Mouse (Mus musculus) kidney, postnatal 25 days (tissue): Measurements from ENCODE around the gene Zfp653.
A peak's percentile ranks its signal among the peaks of the same experiment; 100 is the strongest.

Source experiments
- DNase-seq, 2 experiments: peaks; one replicate each; pipeline ENCODE4 v3.0.0; 2021; ENCODE audit warnings: mixed read lengths in 2 of 2

The Zfp653 gene

DNA sequence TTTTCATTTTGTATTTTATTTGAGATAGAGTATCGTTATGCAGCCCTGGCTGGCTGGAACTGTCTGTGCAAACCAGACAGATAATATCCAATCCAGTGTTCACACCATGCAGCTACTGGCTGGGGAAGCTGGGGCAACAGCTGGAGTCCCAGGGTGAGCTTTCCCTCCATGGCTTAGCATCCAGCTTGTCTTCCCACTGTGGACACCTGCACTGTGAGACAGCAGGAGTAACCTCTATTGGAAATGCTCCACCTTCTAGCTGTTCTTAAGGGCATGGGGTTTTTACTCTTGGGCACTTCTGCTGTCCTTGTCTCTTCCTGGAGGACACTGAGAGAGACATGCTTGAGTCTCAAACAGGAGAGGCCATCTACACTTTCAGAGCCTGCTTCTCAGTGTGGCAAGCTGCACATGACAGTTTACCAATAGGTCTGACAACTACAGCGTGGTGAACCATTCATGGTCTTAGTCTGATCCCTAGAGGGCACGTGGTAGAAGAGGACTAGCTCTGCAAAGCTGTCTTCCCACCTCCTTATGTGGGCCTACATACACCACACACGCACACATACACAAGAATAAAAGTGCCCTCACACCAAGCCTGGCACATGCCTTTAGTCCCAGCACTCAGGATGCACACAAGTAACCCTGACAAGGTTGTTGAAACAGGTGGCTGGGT is 1.2 kb downstream of the Zfp653 start:
- DNase-seq, result no peak

DNA sequence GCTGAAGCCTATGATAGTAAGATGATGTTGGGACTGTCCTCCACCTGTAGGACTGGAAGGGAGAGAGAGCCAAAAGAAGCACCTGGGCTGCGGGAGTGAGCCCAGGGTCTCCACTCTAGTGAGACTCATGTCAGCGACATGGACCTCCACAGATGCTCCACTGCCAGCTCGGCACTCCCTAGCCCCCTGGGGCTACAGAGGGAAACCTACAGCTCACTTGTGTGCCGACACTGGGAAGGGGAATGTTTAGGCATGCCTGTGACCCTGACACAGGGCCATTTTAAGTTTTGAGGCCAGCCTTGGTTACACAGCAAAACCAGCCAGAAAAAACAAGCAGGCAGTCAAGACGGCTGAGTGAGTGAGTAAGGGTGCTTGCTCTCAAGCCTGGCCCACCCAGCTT is 4.0 kb downstream of the Zfp653 start:
- DNase-seq, result no peak

DNA sequence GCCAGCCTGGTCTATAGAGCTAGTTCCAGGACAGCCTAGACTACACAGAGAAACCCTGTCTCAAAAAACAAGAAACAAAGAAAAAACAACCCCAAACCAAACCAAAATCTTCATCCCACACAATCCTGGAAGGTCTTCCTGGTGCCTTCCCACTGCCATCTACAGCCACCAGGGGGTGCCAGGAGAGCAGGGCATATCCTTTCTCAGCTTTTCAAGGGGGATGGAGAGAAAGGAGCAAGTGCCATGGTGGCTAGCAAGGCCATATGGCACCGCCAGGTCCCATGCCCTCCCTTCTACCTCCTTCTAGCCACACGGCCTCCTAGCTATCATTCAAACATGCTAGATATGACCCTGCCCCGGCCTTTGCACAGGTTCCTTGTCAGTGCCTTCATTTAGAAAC is 4.7 kb downstream of the Zfp653 start:
- peak; percentile 71 to 80 for DNase-seq

DNA sequence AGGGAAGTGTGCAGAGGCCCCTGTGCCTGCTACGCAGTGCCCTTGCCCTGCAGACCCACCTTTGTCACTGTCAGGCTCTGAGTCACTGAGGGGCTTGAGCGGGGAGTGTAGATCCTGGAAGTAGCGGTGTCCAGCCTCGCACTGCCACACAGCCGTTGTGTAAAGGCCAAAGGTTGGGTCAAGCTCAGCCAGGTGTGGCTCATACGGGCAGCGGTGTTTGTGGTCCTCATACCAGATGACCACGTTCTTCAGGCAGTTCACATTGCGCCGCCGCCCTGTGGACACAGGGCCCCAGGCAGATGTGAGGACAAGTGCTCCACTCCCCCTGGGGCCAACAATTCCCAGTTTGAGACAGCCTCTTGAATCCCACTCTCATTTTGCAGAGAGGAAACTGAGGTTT is 5.5 kb downstream of the Zfp653 start:
- DNase-seq, result peak in 1 of 2 experiments; percentile 46

DNA sequence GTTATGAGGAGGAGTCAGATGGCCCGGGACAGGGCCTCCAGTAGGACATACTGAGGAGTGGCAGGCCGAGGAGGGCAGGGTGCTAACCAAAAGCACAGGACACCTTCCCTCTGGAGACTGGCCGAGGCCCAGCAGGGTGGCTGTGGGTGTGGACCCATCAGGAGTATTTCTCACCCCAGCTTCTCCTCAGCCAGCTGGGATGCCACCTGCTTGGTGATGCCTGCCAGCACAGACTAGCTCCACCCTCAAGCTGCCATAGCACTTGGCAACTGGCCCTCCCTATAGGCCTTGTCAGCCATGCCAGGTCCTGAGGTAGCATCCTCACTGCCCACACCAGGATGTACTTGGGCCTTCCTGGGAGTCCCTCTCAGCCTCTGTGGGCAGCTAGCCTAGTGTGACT is 6.8 kb downstream of the Zfp653 start:
- DNase-seq, result no peak

DNA sequence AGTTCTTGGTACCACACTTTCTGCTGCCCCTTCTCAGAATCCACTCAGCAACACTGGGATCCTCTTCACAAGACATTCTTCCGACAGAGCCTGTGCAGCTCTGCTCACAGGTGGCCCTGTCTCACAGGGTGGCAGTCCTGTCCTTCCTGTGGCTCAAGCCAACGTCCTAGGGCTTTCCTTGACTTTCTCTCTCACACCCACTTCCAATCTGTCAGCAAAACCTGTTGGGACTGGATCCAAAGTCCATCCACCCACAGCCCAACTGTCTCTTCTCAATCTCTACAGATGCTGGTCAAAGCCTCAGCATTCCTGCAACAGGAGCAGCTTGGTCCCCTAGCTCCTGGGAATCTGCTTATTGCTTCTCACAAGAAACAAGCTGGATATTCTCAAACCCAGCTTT is 9.8 kb downstream of the Zfp653 start:
- no peak for DNase-seq

DNA sequence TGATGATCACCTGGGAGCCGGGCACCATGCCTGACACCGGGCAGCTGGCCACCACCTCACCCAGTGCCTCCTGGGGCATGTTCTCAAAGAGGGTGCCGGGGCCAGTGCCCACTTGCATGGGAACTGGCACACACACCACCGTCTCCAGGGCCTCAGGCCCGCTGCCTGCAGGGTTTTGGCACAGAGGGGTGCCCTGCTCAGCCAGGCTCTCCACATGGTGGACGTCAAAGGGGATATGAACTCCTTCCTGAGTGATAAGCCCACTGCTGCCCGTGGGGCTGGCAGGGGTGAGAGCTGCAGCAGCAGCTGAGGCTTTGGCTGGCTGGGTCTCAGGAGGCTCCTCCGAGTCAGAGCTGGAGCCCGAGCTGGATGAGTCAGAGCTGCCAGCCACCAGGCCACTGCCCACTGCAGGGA is 13.2 kb downstream of the Zfp653 start:
- DNase-seq, result no peak

DNA sequence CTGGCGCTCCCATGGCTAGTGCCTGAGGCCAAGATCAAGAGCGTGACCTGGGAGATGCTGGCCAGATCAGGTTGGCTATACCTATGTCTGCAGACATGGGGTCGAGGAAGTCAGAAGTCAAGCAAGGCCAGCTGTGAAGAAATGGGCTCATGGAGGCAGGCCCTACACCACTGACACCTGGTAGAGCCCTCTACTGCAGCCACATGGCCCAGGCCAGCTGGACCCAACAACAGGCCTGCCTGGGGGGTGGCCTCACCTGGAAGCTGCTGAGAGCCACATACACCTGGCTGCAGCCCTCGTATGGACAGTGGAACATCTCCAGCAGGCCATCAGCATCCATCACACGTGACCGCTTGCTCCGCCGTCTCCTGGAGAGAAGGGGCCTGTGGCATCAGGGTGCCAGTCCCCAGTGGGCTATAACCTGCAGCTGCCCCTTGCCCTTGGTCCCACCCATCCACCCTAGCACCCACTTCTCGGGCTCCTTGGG is 14.1 kb downstream of the Zfp653 start:
- DNase-seq, result no peak

DNA sequence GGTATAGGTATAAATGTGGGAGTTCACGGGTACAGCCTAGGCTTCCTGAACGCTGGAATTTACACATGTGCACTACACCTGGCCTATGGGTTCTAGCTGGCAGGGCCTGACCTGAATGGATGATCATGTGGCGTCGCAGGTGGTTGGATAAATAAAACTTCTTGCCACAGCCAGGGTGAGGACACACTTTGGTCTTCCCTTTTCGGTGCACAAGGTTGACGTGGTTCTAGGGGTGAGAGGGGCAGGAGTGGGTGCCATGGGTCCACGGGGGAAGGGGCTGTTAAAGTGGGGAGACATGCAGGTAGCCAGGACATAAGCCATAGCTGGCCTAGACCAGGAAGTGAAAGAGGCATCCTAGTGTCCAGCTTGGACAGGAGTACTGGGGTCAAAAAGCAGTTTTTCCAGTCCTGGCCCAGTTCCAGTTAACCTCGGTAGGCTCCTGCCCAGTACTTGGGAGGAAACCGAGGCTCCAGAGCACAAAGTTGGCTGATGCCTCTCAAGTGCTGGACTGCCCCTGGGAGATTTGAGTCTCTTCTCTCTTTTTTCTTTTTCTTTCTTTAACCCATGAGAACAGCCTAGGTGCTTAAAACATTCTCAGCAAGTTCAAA is 14.8 kb downstream of the Zfp653 start:
- peak; percentile 70 to 78 for DNase-seq

DNA sequence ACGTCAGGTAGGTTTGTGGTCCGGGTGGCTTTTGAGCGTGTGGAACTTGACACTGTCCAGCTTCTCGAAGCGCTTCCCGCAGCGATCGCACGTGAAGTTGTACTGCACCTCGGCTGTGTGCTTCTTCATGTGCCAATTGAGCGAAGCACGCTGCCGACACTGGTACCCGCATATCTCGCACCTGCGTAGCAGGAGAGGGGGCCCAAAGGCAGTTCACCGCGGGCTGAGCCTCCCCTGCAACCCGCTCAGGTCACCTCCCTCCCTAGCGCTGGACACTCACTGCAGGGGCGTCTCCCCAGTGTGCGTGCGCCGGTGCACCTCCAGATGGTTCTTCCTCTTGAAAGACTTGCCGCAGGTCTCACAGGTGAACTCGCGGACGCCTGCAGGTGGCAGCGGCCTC is 15.5 kb downstream of the Zfp653 start:
- peak in 1 of 2 experiments; percentile 41 for DNase-seq

DNA sequence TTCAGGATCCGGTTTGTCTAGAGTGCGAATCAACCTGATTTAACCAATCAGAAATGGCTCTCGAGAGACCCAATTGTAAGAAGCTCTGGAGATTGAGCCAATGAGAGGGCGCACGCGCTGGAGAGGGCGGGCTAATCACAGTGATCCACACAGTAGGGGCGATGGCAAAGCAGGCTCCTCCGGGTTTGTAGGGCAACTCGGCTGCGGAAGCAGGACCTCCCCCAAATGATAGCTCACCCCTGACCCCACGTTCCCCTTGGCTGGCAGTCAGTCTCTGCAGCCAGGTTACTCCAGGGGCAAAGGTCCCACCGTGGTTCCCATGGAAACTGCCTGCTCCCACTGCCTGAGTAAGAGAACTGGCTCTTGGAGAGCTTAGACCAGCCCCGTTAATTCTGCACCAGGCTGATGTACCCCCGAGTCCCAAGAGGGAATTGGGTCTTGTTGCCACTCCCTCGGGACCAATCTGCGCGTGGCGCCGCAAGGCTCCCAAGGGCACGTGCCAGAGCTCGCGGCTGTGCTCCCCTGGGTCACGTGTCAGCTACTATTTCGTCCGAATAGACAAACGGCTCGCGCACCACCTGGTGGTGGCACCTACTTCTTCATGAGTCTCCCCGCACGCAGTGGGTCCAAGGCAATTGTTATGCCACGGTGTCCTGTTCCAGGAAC is 16.6 kb downstream of the Zfp653 start:
- DNase-seq, result peak; percentile 85 to 89

DNA sequence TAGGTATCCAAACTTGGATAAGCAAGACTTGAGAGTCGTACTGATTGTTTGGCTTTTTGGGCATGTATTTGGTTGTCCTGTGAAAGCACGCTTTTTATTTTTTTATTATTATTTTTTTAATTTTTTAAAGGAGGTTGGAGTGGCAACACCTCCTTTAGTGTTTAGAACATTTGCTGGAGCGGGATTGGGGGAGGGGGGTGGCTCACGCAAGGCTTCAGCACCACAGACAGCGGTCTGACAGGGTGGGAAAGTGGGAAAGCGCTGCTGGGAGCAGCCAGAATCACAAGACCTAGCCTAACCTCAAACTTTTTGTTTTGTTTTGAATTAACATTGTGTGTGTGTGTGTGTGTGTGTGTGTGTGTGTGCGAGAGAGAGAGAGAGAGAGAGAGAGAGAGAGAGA is 17.5 kb downstream of the Zfp653 start:
- DNase-seq, result no peak

DNA sequence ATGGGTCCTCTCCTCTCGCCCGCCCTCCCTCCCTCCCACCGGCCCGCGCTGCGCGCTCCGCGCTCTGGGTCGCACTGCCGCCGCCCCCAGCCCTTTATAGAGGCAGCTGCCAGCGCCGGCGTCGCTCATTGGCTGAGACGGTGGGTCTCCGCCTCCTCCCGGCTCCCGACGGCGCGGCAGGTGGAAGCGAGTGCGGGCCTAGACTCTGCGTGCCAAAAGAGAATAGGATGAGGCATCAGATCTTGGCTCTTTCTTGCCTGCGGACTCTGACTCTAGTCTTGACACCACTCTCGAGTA is 19.3 kb downstream of the Zfp653 start, which contains the start of gene Elavl3:
Elavl3 (minus strand) TSS at position 66 of the 297 bp plus-strand sequence.
- DNase-seq, result peak in 1 of 2 experiments; percentile 50

DNA sequence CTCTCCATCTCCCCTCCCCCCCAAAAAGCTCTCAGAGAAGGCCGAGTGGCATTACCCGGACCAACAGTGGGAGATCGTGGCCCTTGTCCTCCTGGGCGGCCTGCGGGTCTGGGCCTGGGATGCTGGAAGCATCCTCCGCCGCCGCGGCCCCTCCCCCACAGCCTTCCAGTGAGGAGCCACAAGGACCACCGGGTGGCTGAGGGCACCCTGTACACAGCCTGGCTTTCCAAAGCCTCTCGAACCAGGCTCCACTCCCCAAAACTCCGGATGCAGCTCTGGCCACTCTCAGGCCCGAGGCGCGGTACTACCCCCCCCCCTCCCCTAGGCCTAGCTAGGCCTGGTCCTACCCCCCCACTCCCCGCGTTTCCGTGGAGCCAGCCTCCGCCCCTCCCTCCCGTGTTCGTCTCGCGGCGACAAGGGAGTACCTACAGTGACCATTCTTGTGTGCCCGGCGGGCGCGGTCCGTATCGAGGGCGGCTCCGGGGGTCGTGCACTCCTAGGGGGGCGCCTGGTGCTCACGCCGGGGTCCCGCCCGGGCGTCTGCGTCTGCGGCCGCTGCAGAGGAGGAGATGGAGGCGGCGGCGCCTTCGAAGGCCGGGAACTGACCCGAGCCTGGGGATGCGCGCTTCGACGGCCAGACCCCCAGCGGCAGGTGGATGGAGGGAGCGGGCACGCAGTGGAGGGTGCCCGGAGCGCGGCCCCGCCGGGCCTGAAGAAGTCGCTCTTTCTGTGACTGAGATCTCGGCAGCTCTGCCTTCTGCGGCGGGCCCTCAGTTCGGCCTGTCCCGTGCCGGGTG is 19.8 kb downstream of the Zfp653 start:
- no peak for DNase-seq

DNA sequence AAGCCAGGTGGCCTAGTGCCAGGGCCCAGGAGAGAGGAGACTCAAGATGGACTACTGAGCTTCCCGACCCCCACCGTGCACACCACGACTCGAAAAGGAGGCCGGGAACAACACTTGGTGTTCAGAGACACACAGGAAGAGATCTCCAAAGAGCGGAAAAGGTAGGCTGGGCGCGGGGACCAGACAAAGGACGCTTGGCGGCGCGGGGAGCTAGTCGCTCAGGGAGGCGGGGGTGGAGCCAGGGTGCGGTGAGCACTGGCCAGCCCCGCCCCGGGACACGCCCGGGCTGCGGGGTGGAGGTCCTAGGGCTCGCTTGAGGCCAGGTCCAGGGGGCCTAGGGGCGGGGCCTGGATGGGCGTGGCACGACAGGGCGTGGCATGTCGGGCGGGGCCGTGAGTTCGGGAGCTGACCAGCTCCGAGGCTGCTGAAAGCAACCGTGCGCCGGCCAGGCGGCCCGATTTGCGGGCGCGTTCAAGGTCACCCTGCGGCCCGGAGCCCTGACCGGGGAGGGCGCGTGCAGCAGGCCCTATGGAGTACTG is 20.8 kb downstream of the Zfp653 start:
- DNase-seq, result peak; percentile 54 to 76

DNA sequence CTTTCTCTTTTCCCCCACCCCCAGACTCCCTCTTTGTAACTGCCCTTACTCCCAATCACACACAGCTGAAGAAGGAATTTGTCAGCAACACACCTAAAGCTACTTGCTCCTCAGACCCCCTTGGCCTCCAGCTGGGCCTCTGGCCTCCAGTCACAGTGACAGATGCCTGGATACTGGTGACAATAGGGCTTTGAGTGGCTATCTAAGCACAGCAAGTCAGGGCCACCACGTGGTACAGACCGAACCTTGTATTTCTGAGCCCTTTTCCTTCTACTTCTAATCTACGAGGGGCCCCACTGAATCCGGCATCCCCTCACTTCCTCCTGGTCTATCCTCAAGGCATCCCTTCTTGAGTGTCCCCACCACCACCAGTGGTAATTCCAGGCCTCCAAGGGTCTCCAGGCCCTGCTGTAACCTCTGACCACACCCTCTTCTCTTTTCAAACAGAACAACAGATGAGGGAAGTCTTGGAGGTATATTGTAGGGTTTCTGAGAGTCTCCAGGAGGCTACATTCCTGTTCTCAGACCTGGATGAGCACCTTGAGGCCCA is 21.4 kb downstream of the Zfp653 start:
- no peak for DNase-seq

DNA sequence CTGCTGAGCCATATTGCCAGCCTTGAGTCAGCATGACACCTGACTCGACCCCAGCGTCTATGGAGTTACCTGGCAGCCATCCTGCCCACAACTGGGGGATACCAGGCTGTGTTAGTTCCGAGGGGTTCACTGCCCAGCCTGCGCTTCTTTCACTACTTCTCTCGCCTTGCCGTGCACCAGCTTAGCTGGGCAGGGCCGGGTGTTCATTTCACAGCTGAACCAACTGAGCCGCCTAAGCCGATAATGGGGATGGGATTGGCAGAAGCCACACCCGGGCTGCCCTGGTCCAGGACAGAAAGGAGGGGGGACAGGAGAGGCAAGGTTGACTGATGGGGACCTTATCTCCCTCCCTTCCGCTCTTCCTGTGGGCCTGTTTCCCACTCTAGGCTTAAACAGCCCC is 21.9 kb downstream of the Zfp653 start:
- no peak for DNase-seq

DNA sequence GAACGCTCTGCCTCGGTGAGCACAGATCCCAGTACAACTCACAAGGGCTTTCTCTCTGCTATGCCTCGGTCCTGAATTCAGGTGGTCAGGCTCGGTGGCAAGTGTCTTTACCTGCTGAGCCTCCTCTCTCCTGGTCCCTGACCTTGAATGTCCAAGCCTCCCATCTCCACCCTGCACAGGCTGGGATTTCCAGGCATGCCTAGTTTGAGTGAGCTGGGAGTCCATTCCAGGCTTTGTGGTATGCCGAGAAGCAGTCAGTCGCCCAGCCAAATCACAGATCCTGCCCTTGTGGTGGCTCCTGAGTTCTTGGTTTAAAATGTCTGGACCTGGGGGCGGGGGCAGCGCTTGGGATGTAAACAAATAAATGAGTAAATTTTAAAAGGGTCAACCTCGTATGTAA is 23.8 kb downstream of the Zfp653 start:
- no peak for DNase-seq

DNA sequence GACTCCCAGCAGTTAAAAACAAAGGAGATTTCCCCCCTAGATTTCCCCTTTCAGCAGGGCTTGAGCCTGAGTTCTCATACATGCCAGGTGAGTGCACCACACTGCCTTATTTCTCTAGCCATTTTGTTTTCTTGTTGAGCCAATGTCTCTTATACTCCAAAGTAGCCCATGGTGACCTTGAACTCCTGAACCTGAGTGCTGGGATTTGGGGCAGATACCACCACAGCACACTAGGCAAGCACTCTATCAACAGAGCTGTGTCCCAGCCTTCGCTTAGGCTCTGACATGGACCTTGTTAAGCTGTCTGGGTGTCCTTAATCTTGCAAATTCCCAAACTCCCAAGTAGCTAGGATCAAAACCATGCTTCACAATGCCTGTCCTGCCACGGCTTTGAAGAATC is 29.3 kb downstream of the Zfp653 start:
- DNase-seq, result no peak

DNA sequence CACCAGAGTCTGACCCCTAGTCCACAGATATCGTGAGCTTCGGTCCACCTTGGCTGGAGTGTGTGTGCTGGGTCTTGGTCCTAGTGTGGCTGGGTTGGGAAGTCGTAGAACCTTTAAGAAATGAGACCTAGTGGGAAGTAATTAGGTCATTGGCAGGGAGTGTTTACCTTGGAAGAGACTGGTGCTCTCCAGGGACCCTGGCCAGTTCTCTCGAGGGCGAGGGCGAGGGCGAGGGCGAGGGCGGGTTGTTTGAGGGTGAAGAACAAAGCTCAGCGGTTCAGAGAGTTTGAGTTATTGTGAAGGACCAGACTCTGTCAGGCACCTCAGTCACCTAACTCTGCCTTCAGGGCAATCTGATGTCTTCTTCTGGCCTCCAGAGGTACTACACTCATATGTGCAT is 33.4 kb downstream of the Zfp653 start:
- DNase-seq, result peak in 1 of 2 experiments; percentile 43

DNA sequence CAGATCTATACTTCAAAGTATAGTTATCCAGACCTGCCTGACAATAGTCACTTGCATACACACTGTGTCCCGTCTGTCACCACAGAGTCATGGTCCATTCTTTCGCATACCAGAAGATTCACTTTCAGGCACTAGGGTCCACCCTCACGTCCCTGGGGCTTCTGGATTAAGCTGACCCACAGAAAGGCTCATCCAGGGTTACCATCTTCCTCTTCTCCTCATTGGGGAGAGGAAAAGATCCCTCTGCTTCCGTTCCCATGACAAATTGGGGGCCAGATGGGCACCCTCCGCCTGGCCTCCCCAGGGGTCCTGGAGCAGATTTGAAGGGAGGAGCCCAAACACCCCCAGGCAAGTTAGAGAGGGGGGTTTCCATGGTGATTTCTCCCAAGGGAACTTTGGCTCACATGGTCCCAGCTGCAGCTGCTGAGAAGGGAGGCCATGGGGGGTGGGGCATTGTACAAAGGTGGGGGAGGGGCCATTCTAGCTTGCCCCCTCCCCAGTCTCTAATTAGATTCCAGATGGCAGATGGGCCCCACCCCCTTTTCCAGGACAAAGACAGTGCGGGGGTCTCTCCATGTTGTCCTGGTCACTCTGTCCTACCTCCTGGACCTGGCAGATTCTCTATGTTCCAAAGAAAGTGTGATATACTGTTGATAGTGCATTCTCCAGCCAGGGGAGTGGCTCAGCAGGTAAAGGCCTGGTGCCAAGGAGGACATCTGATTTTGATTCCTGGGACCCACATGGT is 35.7 kb downstream of the Zfp653 start:
- DNase-seq, result no peak

DNA sequence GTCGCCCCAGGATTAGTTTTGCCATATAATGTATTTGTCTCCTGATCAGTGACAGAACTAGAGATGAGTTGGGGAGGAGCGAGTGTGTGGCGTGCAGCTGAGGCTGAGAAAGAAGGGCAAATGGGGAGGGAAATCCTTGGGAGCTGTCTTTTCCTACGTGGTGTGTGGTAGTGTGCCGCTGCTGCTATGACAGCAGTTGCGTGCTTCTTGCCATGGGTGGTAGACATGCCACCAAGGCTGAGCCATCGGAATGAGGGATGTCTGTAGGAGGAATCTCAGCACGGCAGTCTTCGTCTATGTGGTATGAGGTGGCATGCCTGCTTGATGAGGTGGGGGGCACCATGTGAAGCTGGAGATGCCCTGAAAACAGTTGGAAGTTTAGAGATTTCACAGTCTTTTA is 40.8 kb downstream of the Zfp653 start:
- no peak for DNase-seq
